Mouse (Mus musculus): ENCODE data around the gene Alk. TPM values are rescaled to one million over a fixed set of nuclear protein-coding genes. Genes with fewer than 3 reads are reported as not detected.

Gene Alk
- polyA plus RNA-seq, 1 experiment from 2014 or later: 0.56 TPM

GRCm38 (mm10) chr17:72112004-72112403, 492.4 kb downstream of the Alk start:
- no peak for DNase-seq (ENCODE audit: low spot score)
- H3K36me3 ChIP-seq (ENCODE audit: control insufficient read depth, insufficient read depth, low read length): no peaks in the 10 kb centered on the region
- no peak overlapping the region for H3K4me3 ChIP-seq (ENCODE audit: low read depth, low read length)
- no peaks in the 10 kb centered on the region for H3K27me3 ChIP-seq (replicated peaks; ENCODE audit: control insufficient read depth, insufficient read depth, low read length)
- ATAC-seq (ENCODE audit: low read depth): no peak
- no peak overlapping the region for H3K9ac ChIP-seq (ENCODE audit: low read depth, low read length)
- no peak overlapping the region for H3K27ac ChIP-seq (replicated peaks; ENCODE audit: low read depth, low read length)
- no peak overlapping the region for H3K4me2 ChIP-seq (ENCODE audit: low read depth, low read length)
- H3K4me1 ChIP-seq (ENCODE audit: control insufficient read depth, insufficient read depth, low read length): no peaks in the 10 kb centered on the region
- no peaks in the 10 kb centered on the region for H3K9me3 ChIP-seq (ENCODE audit: control insufficient read depth, low read length)

- Histone ChIP-seq H3K9ac (ENCODE audit: low read depth, low read length) (no peak overlapping the region), H3K4me3 (ENCODE audit: low read depth, low read length) (no peak overlapping the region), H3K36me3 (ENCODE audit: control insufficient read depth, insufficient read depth, low read length) (no peaks in the 10 kb centered on the region), H3K27ac (replicated peaks; ENCODE audit: low read depth, low read length) (no peak overlapping the region), H3K4me2 (ENCODE audit: low read depth, low read length) (no peak overlapping the region), H3K9me3 (ENCODE audit: control insufficient read depth, low read length) (no peaks in the 10 kb centered on the region), H3K27me3 (replicated peaks; ENCODE audit: control insufficient read depth, insufficient read depth, low read length) (no peaks in the 10 kb centered on the region), H3K4me1 (ENCODE audit: control insufficient read depth, insufficient read depth, low read length) (no peaks in the 10 kb centered on the region)
- ATAC-seq (ENCODE audit: low read depth) (no peak), DNase-seq (ENCODE audit: low spot score) (no peak)
- WGBS: 91% methylated on average over 4 of the region's 4 CpGs
These were observed 492.9 kb downstream of the Alk start for GRCm38 (mm10) chr17:72111528-72111927.

- no peak overlapping the region for H3K4me2 ChIP-seq (ENCODE audit: low read depth, low read length)
- no peaks in the 10 kb centered on the region for H3K4me1 ChIP-seq (ENCODE audit: control insufficient read depth, insufficient read depth, low read length)
- H3K27ac ChIP-seq (replicated peaks; ENCODE audit: low read depth, low read length): no peak overlapping the region
- ATAC-seq (ENCODE audit: low read depth) (no peak), DNase-seq (ENCODE audit: low spot score) (no peak)
- no peak overlapping the region for H3K4me3 ChIP-seq (ENCODE audit: low read depth, low read length)
- no peaks in the 10 kb centered on the region for H3K9me3 ChIP-seq (ENCODE audit: control insufficient read depth, low read length)
- H3K27me3 ChIP-seq (replicated peaks; ENCODE audit: control insufficient read depth, insufficient read depth, low read length): no peaks in the 10 kb centered on the region
- no peaks in the 10 kb centered on the region for H3K36me3 ChIP-seq (ENCODE audit: control insufficient read depth, insufficient read depth, low read length)
- 79% methylated on average over 12 of the region's 12 CpGs for WGBS
- no peak overlapping the region for H3K9ac ChIP-seq (ENCODE audit: low read depth, low read length)
These were observed 517.1 kb downstream of the Alk start for GRCm38 (mm10) chr17:72087261-72087703.

GRCm38 (mm10) chr17:72081396-72081795, 523.0 kb downstream of the Alk start:
- 74% methylated on average over 2 of the region's 2 CpGs for WGBS
- Histone ChIP-seq H3K4me3 (ENCODE audit: low read depth, low read length) (no peak overlapping the region), H3K9ac (ENCODE audit: low read depth, low read length) (no peak overlapping the region), H3K27ac (replicated peaks; ENCODE audit: low read depth, low read length) (no peak overlapping the region), H3K4me2 (ENCODE audit: low read depth, low read length) (no peak overlapping the region), H3K4me1 (ENCODE audit: control insufficient read depth, insufficient read depth, low read length) (no peaks in the 10 kb centered on the region), H3K36me3 (ENCODE audit: control insufficient read depth, insufficient read depth, low read length) (no peaks in the 10 kb centered on the region), H3K9me3 (ENCODE audit: control insufficient read depth, low read length) (no peaks in the 10 kb centered on the region), H3K27me3 (replicated peaks; ENCODE audit: control insufficient read depth, insufficient read depth, low read length) (no peaks in the 10 kb centered on the region)
- no peak for DNase-seq (ENCODE audit: low spot score)
- ATAC-seq (ENCODE audit: low read depth): no peak

GRCm38 (mm10) chr17:72076306-72076921, 528.0 kb downstream of the Alk start:
- Histone ChIP-seq H3K36me3 (ENCODE audit: control insufficient read depth, insufficient read depth, low read length) (no peaks in the 10 kb centered on the region), H3K9me3 (ENCODE audit: control insufficient read depth, low read length) (no peaks in the 10 kb centered on the region), H3K4me3 (ENCODE audit: low read depth, low read length) (no peak overlapping the region), H3K27me3 (replicated peaks; ENCODE audit: control insufficient read depth, insufficient read depth, low read length) (no peaks in the 10 kb centered on the region), H3K27ac (replicated peaks; ENCODE audit: low read depth, low read length) (no peak overlapping the region), H3K4me2 (ENCODE audit: low read depth, low read length) (no peak overlapping the region), H3K4me1 (ENCODE audit: control insufficient read depth, insufficient read depth, low read length) (no peaks in the 10 kb centered on the region), H3K9ac (ENCODE audit: low read depth, low read length) (no peak overlapping the region)
- DNase-seq (ENCODE audit: low spot score): peak; percentile 46
- WGBS: 39% methylated on average over 12 of the region's 12 CpGs
- peak; percentile 67; the same call in 1 of the 2 replicates for ATAC-seq (ENCODE audit: low read depth)

- H3K27ac ChIP-seq (replicated peaks; ENCODE audit: low read depth, low read length): no peak overlapping the region
- no peaks in the 10 kb centered on the region for H3K4me1 ChIP-seq (ENCODE audit: control insufficient read depth, insufficient read depth, low read length)
- no peak overlapping the region for H3K4me2 ChIP-seq (ENCODE audit: low read depth, low read length)
- no peaks in the 10 kb centered on the region for H3K27me3 ChIP-seq (replicated peaks; ENCODE audit: control insufficient read depth, insufficient read depth, low read length)
- ATAC-seq (ENCODE audit: low read depth) (no peak), DNase-seq (ENCODE audit: low spot score) (no peak)
- no peak overlapping the region for H3K4me3 ChIP-seq (ENCODE audit: low read depth, low read length)
- WGBS: 60% methylated on average over 1 of the region's 1 CpGs
- H3K9me3 ChIP-seq (ENCODE audit: control insufficient read depth, low read length): no peaks in the 10 kb centered on the region
- H3K9ac ChIP-seq (ENCODE audit: low read depth, low read length): no peak overlapping the region
- H3K36me3 ChIP-seq (ENCODE audit: control insufficient read depth, insufficient read depth, low read length): no peaks in the 10 kb centered on the region
These were observed 532.6 kb downstream of the Alk start for GRCm38 (mm10) chr17:72071871-72072270.

GRCm38 (mm10) chr17:72068176-72068575, 536.3 kb downstream of the Alk start:
- H3K4me3 ChIP-seq (ENCODE audit: low read depth, low read length): no peak overlapping the region
- H3K4me2 ChIP-seq (ENCODE audit: low read depth, low read length): no peak overlapping the region
- H3K9me3 ChIP-seq (ENCODE audit: control insufficient read depth, low read length): no peaks in the 10 kb centered on the region
- no peak overlapping the region for H3K27ac ChIP-seq (replicated peaks; ENCODE audit: low read depth, low read length)
- H3K27me3 ChIP-seq (replicated peaks; ENCODE audit: control insufficient read depth, insufficient read depth, low read length): no peaks in the 10 kb centered on the region
- H3K36me3 ChIP-seq (ENCODE audit: control insufficient read depth, insufficient read depth, low read length): no peaks in the 10 kb centered on the region
- WGBS: 75% methylated on average over 6 of the region's 6 CpGs
- H3K4me1 ChIP-seq (ENCODE audit: control insufficient read depth, insufficient read depth, low read length): no peaks in the 10 kb centered on the region
- DNase-seq (ENCODE audit: low spot score): no peak
- no peak for ATAC-seq (ENCODE audit: low read depth)
- no peak overlapping the region for H3K9ac ChIP-seq (ENCODE audit: low read depth, low read length)

- H3K4me1 ChIP-seq (ENCODE audit: control insufficient read depth, insufficient read depth, low read length): no peaks in the 10 kb centered on the region
- ATAC-seq (ENCODE audit: low read depth): no peak
- WGBS: 92% methylated on average over 3 of the region's 3 CpGs
These were observed 541.4 kb downstream of the Alk start for GRCm38 (mm10) chr17:72062978-72063377.

GRCm38 (mm10) chr17:72059312-72059711, 545.1 kb downstream of the Alk start:
- no peaks in the 10 kb centered on the region for H3K9me3 ChIP-seq (ENCODE audit: control insufficient read depth, low read length)
- no peaks in the 10 kb centered on the region for H3K36me3 ChIP-seq (ENCODE audit: control insufficient read depth, insufficient read depth, low read length)
- ATAC-seq (ENCODE audit: low read depth) (no peak), DNase-seq (ENCODE audit: low spot score) (no peak)
- 69% methylated on average over 7 of the region's 7 CpGs for WGBS
- no peak overlapping the region for H3K4me3 ChIP-seq (ENCODE audit: low read depth, low read length)
- H3K27me3 ChIP-seq (replicated peaks; ENCODE audit: control insufficient read depth, insufficient read depth, low read length): no peaks in the 10 kb centered on the region
- H3K9ac ChIP-seq (ENCODE audit: low read depth, low read length): no peak overlapping the region
- H3K27ac ChIP-seq (replicated peaks; ENCODE audit: low read depth, low read length): no peak overlapping the region
- H3K4me1 ChIP-seq (ENCODE audit: control insufficient read depth, insufficient read depth, low read length): no peaks in the 10 kb centered on the region
- no peak overlapping the region for H3K4me2 ChIP-seq (ENCODE audit: low read depth, low read length)

More at GRCm38 (mm10) chr17:72062978-72063377, 541.4 kb downstream of the Alk start:
- Histone ChIP-seq H3K27ac (replicated peaks; ENCODE audit: low read depth, low read length) (no peak overlapping the region), H3K9me3 (ENCODE audit: control insufficient read depth, low read length) (no peaks in the 10 kb centered on the region), H3K4me3 (ENCODE audit: low read depth, low read length) (no peak overlapping the region), H3K9ac (ENCODE audit: low read depth, low read length) (no peak overlapping the region), H3K4me2 (ENCODE audit: low read depth, low read length) (no peak overlapping the region), H3K27me3 (replicated peaks; ENCODE audit: control insufficient read depth, insufficient read depth, low read length) (no peaks in the 10 kb centered on the region), H3K36me3 (ENCODE audit: control insufficient read depth, insufficient read depth, low read length) (no peaks in the 10 kb centered on the region)
- DNase-seq (ENCODE audit: low spot score): no peak
